Mouse (Mus musculus) myocyte (in vitro differentiated cells): Measurements from ENCODE around the gene 4933425L06Rik. TPM values are rescaled to one million over a fixed set of nuclear protein-coding genes. Genes with fewer than 3 reads are reported as not detected.

Experiments used
- H3K27me3 ChIP-seq: one replicate; pipeline ENCODE4 v1.6.1; 2011; ENCODE audit not compliant: control insufficient read depth, insufficient read depth, insufficient read length
- H3K36me3 ChIP-seq: one replicate; pipeline ENCODE4 v1.6.1; 2011; ENCODE audit not compliant: control insufficient read depth, insufficient read depth
- H3K4me2 ChIP-seq: one replicate; pipeline ENCODE4 v1.6.1; 2011; ENCODE audit warnings: low read depth, control low read depth
- H3K4me3 ChIP-seq: one replicate; pipeline ENCODE4 v1.5.1; 2011; ENCODE audit warnings: mild to moderate bottlenecking, control low read depth, moderate library complexity
- H3K79me2 ChIP-seq: one replicate; pipeline ENCODE4 v1.6.1; 2011; ENCODE audit not compliant: control insufficient read depth, insufficient read depth
- H3ac ChIP-seq: one replicate; pipeline ENCODE4 v1.6.1; 2011; ENCODE audit not compliant: control insufficient read depth, insufficient read length
- CEBPB ChIP-seq: IDR thresholded peaks from 2 replicates; pipeline ENCODE4 v1.6.1; 2011; ENCODE audit warnings: mild to moderate bottlenecking, moderate library complexity; ENCODE audit not compliant: poor library complexity, insufficient read depth, severe bottlenecking
- E2F4 ChIP-seq: IDR thresholded peaks from one replicate; pipeline ENCODE4 v1.6.1; 2011; ENCODE audit warnings: mild to moderate bottlenecking, control low read depth, moderate library complexity; ENCODE audit not compliant: insufficient read depth
- MAX ChIP-seq: IDR thresholded peaks from one replicate; pipeline ENCODE4 v1.6.1; 2011; ENCODE audit warnings: low read depth, mild to moderate bottlenecking, control low read depth
- MYOD1 ChIP-seq, 3 experiments: IDR thresholded peaks; one replicate each; pipeline ENCODE4 v1.6.1; 2011; ENCODE audit warnings: control low read depth in 2 of 3, low read depth in 2 of 3, mild to moderate bottlenecking in 2 of 3, moderate library complexity in 1 of 3; ENCODE audit not compliant: insufficient read length in 2 of 3, control insufficient read depth in 1 of 3
- MYOG ChIP-seq, 3 experiments: IDR thresholded peaks; one replicate each; pipeline ENCODE4 v1.6.1; 2011; ENCODE audit warnings: control low read depth in 2 of 3, low read depth in 2 of 3, mild to moderate bottlenecking in 2 of 3; ENCODE audit not compliant: insufficient read length in 2 of 3, control insufficient read depth in 1 of 3, insufficient read depth in 1 of 3
- POLR2A ChIP-seq: IDR thresholded peaks from one replicate; pipeline ENCODE4 v1.6.1; 2011; ENCODE audit warnings: low read depth, mild to moderate bottlenecking, control low read depth, moderate library complexity; ENCODE audit not compliant: insufficient read length
- POLR2AphosphoS2 ChIP-seq: IDR thresholded peaks from one replicate; pipeline ENCODE4 v1.6.1; 2011; ENCODE audit warnings: low read depth, control low read depth; ENCODE audit not compliant: insufficient read length
- REST ChIP-seq: IDR thresholded peaks from one replicate; pipeline ENCODE4 v1.6.1; 2011; ENCODE audit warnings: mild to moderate bottlenecking, control low read depth, moderate library complexity; ENCODE audit not compliant: insufficient read depth, insufficient read length
- SRF ChIP-seq: IDR thresholded peaks from one replicate; pipeline ENCODE4 v1.6.1; 2011; ENCODE audit warnings: low read depth; ENCODE audit not compliant: control insufficient read depth, insufficient read length
- TCF12 ChIP-seq: IDR thresholded peaks from one replicate; pipeline ENCODE4 v1.6.1; 2011; ENCODE audit warnings: mild to moderate bottlenecking, control low read depth; ENCODE audit not compliant: poor library complexity, insufficient read depth, severe bottlenecking
- TCF3 ChIP-seq: IDR thresholded peaks from one replicate; pipeline ENCODE4 v1.6.1; 2011; ENCODE audit warnings: low read depth, control low read depth; ENCODE audit not compliant: insufficient read length
- USF1 ChIP-seq: IDR thresholded peaks from one replicate; pipeline ENCODE4 v1.6.1; 2011; ENCODE audit warnings: low read depth, mild to moderate bottlenecking, control low read depth, moderate library complexity
- polyA plus RNA-seq: library from polyadenylated mRNA; unstranded; fragments of >200 nt; fragmentation: generic; extraction: Trizol; gene quantifications from one replicate; pipeline ENCODE4 v1.2.1, GENCODE M21; 2012; ENCODE audit warnings: missing spikeins

4933425L06Rik gene
- not detected for polyA plus RNA-seq

- Histone ChIP-seq H3K4me3 (no peak within 1 kb of the TSS), H3K4me2 (no peak within 1 kb of the TSS), H3K79me2 (no peaks in the 10 kb centered on the region), H3ac (no peak within 1 kb of the TSS), H3K36me3 (no peaks in the 10 kb centered on the region), H3K27me3 (no peaks in the 10 kb centered on the region)
- TF ChIP-seq MYOG (IDR thresholded peaks at IDR 0.05; ENCODE audit: control insufficient read depth in 1 of 3, insufficient read depth in 1 of 3, insufficient read length in 2 of 3, low read depth in 2 of 3) (no peak), USF1 (no peak), POLR2AphosphoS2 (no peak), TCF12 (no peak), E2F4 (no peak)
These were observed at the start of gene 4933425L06Rik for GRCm38 (mm10) chr13:105081862-105082261. Gene 4933425L06Rik, plus strand, starts transcription at chr13:105082122.

- H3K36me3 ChIP-seq = no peaks in the 10 kb centered on the region
- H3K27me3 ChIP-seq = no peaks in the 10 kb centered on the region
- no peaks in the 10 kb centered on the region for H3K79me2 ChIP-seq
- no peak overlapping the region for H3K4me2 ChIP-seq
- TF ChIP-seq POLR2AphosphoS2 (no peak), CEBPB (no peak)
- H3ac ChIP-seq = no peak overlapping the region
- no peak overlapping the region for H3K4me3 ChIP-seq
These were observed 44.1 kb upstream of the 4933425L06Rik start for GRCm38 (mm10) chr13:105037816-105038215.

- Histone ChIP-seq H3K4me3 (no peak overlapping the region), H3K4me2 (no peak overlapping the region), H3K36me3 (no peaks in the 10 kb centered on the region), H3K79me2 (no peaks in the 10 kb centered on the region), H3K27me3 (no peaks in the 10 kb centered on the region), H3ac (no peak overlapping the region)
- no peak for TF ChIP-seq SRF
- no peak for TF ChIP-seq MYOG (IDR thresholded peaks at IDR 0.05; ENCODE audit: control insufficient read depth in 1 of 3, insufficient read depth in 1 of 3, insufficient read length in 2 of 3, low read depth in 2 of 3)
- TF ChIP-seq POLR2A = no peak
- TF ChIP-seq CEBPB = no peak
- TF ChIP-seq E2F4 = no peak
- TF ChIP-seq USF1 = no peak
- TF ChIP-seq POLR2AphosphoS2 = no peak
- TF ChIP-seq REST = no peak
These were observed 43.6 kb upstream of the 4933425L06Rik start for GRCm38 (mm10) chr13:105038334-105038733.

GRCm38 (mm10) chr13:105043882-105044281, 38.0 kb upstream of the 4933425L06Rik start:
- H3K4me2 ChIP-seq = no peak overlapping the region
- TF ChIP-seq MYOD1 (IDR thresholded peaks at IDR 0.05; ENCODE audit: control insufficient read depth in 1 of 3, insufficient read length in 2 of 3, low read depth in 2 of 3) = no peak
- no peak for TF ChIP-seq POLR2AphosphoS2
- no peak for TF ChIP-seq E2F4
- H3ac ChIP-seq = no peak overlapping the region
- no peaks in the 10 kb centered on the region for H3K79me2 ChIP-seq
- H3K36me3 ChIP-seq = no peaks in the 10 kb centered on the region
- H3K4me3 ChIP-seq = no peak overlapping the region
- no peaks in the 10 kb centered on the region for H3K27me3 ChIP-seq

GRCm38 (mm10) chr13:105047377-105047776, 34.5 kb upstream of the 4933425L06Rik start:
- Histone ChIP-seq H3K4me2 (no peak overlapping the region), H3ac (no peak overlapping the region), H3K36me3 (no peaks in the 10 kb centered on the region), H3K79me2 (no peaks in the 10 kb centered on the region), H3K27me3 (no peaks in the 10 kb centered on the region), H3K4me3 (no peak overlapping the region)
- TF ChIP-seq TCF12 = no peak
- TF ChIP-seq MAX = no peak
- no peak for TF ChIP-seq CEBPB
- TF ChIP-seq USF1 = no peak
- no peak for TF ChIP-seq TCF3
- TF ChIP-seq E2F4 = no peak
- TF ChIP-seq POLR2AphosphoS2 = no peak
- TF ChIP-seq SRF = no peak
- TF ChIP-seq MYOG (IDR thresholded peaks at IDR 0.05; ENCODE audit: control insufficient read depth in 1 of 3, insufficient read depth in 1 of 3, insufficient read length in 2 of 3, low read depth in 2 of 3) = no peak
- TF ChIP-seq MYOD1 (IDR thresholded peaks at IDR 0.05; ENCODE audit: control insufficient read depth in 1 of 3, insufficient read length in 2 of 3, low read depth in 2 of 3) = no peak
- no peak for TF ChIP-seq REST
- TF ChIP-seq POLR2A = no peak

GRCm38 (mm10) chr13:105048662-105049061, 33.3 kb upstream of the 4933425L06Rik start:
- H3K4me2 ChIP-seq = no peak overlapping the region

More at GRCm38 (mm10) chr13:105048662-105049061, 33.3 kb upstream of the 4933425L06Rik start:
- no peak overlapping the region for H3ac ChIP-seq
- H3K27me3 ChIP-seq = no peaks in the 10 kb centered on the region
- no peak overlapping the region for H3K4me3 ChIP-seq
- H3K79me2 ChIP-seq = no peaks in the 10 kb centered on the region
- no peak for TF ChIP-seq REST
- TF ChIP-seq E2F4 = no peak
- no peak for TF ChIP-seq POLR2A
- no peak for TF ChIP-seq MAX
- TF ChIP-seq POLR2AphosphoS2 = no peak
- TF ChIP-seq USF1 = no peak
- H3K36me3 ChIP-seq = no peaks in the 10 kb centered on the region
